Mouse (Mus musculus) myocyte (in vitro differentiated cells): ENCODE data around the gene Samsn1.

Experiments
- E2F4 ChIP-seq: IDR thresholded peaks from one replicate; pipeline ENCODE4 v1.6.1; 2011; ENCODE audit warnings: mild to moderate bottlenecking, control low read depth, moderate library complexity; ENCODE audit not compliant: insufficient read depth
- MYOG ChIP-seq, 3 experiments: IDR thresholded peaks; one replicate each; pipeline ENCODE4 v1.6.1; 2011; ENCODE audit warnings: control low read depth in 2 of 3, low read depth in 2 of 3, mild to moderate bottlenecking in 2 of 3; ENCODE audit not compliant: insufficient read length in 2 of 3, control insufficient read depth in 1 of 3, insufficient read depth in 1 of 3
- POLR2A ChIP-seq: IDR thresholded peaks from one replicate; pipeline ENCODE4 v1.6.1; 2011; ENCODE audit warnings: low read depth, mild to moderate bottlenecking, control low read depth, moderate library complexity; ENCODE audit not compliant: insufficient read length
- TCF12 ChIP-seq: IDR thresholded peaks from one replicate; pipeline ENCODE4 v1.6.1; 2011; ENCODE audit warnings: mild to moderate bottlenecking, control low read depth; ENCODE audit not compliant: poor library complexity, insufficient read depth, severe bottlenecking
- USF1 ChIP-seq: IDR thresholded peaks from one replicate; pipeline ENCODE4 v1.6.1; 2011; ENCODE audit warnings: low read depth, mild to moderate bottlenecking, control low read depth, moderate library complexity

GRCm38 (mm10) chr16:75852485-75852884, 169.6 kb downstream of the Samsn1 start:
- TF ChIP-seq E2F4 = no peak
- TF ChIP-seq USF1 = no peak
- no peak for TF ChIP-seq POLR2A
- no peak for TF ChIP-seq TCF12
- no peak for TF ChIP-seq MYOG (IDR thresholded peaks at IDR 0.05; ENCODE audit: control insufficient read depth in 1 of 3, insufficient read depth in 1 of 3, insufficient read length in 2 of 3, low read depth in 2 of 3)
